Mouse (Mus musculus): ENCODE measurements around the gene Noc4l. TPM values are rescaled to one million over a fixed set of nuclear protein-coding genes. Genes with fewer than 3 reads are reported as not detected.

The Noc4l gene
- 3.4 TPM for polyA plus RNA-seq (2015; fragmentation: Illumina TruSeq; extraction: RNeasy Lipid Tissue Mini Kit (QIAGEN cat#74804); ENCODE audit: insufficient read depth, low read depth, low replicate concordance)

GRCm38 (mm10) chr5:110652719-110653648 lies at the start of gene Noc4l, which contains the start of gene Ddx51:
Gene Noc4l (minus strand): TSS chr5:110653417.
Gene Ddx51 (plus strand): TSS chr5:110653451.

Other genes starting within 250 kb of the Noc4l start
- gene Fbrsl1, start 204.9 kb downstream of the Noc4l start, polyA plus RNA-seq (2015; fragmentation: Illumina TruSeq; extraction: RNeasy Lipid Tissue Mini Kit (QIAGEN cat#74804); ENCODE audit: insufficient read depth, low read depth, low replicate concordance), result 9.7 TPM
- 0.54 TPM for gene Galnt9, start 109.1 kb downstream of the Noc4l start, polyA plus RNA-seq (2015; fragmentation: Illumina TruSeq; extraction: RNeasy Lipid Tissue Mini Kit (QIAGEN cat#74804); ENCODE audit: insufficient read depth, low read depth, low replicate concordance)
- 4.6 TPM for gene Ddx51, start within 50 bp of the Noc4l start, polyA plus RNA-seq (2015; fragmentation: Illumina TruSeq; extraction: RNeasy Lipid Tissue Mini Kit (QIAGEN cat#74804); ENCODE audit: insufficient read depth, low read depth, low replicate concordance)
- 8.4 TPM for gene Ep400, start 117.3 kb upstream of the Noc4l start, polyA plus RNA-seq (2015; fragmentation: Illumina TruSeq; extraction: RNeasy Lipid Tissue Mini Kit (QIAGEN cat#74804); ENCODE audit: insufficient read depth, low read depth, low replicate concordance)
- 14.6 TPM for gene Pus1, start 127.2 kb upstream of the Noc4l start, polyA plus RNA-seq (2015; fragmentation: Illumina TruSeq; extraction: RNeasy Lipid Tissue Mini Kit (QIAGEN cat#74804); ENCODE audit: insufficient read depth, low read depth, low replicate concordance)
- gene Ulk1, start 156.7 kb upstream of the Noc4l start, polyA plus RNA-seq (2015; fragmentation: Illumina TruSeq; extraction: RNeasy Lipid Tissue Mini Kit (QIAGEN cat#74804); ENCODE audit: insufficient read depth, low read depth, low replicate concordance), result 13.0 TPM
- gene Hscb, start 186.4 kb upstream of the Noc4l start, polyA plus RNA-seq (2015; fragmentation: Illumina TruSeq; extraction: RNeasy Lipid Tissue Mini Kit (QIAGEN cat#74804); ENCODE audit: insufficient read depth, low read depth, low replicate concordance), result 7.1 TPM
- gene Chek2, start 186.6 kb upstream of the Noc4l start, polyA plus RNA-seq (2015; fragmentation: Illumina TruSeq; extraction: RNeasy Lipid Tissue Mini Kit (QIAGEN cat#74804); ENCODE audit: insufficient read depth, low read depth, low replicate concordance), result 1.3 TPM
- gene Ttc28, start 226.4 kb upstream of the Noc4l start, polyA plus RNA-seq (2015; fragmentation: Illumina TruSeq; extraction: RNeasy Lipid Tissue Mini Kit (QIAGEN cat#74804); ENCODE audit: insufficient read depth, low read depth, low replicate concordance), result 4.1 TPM

All from pancreas, adult 10 weeks (tissue).